Mouse (Mus musculus) left cerebral cortex, adult 8-10 months (tissue): ENCODE measurements at regions not wholly inside any gene's neighbourhood (a gene's known extent, or its start where the extent isn't known, plus 50 kb on each side); places are given as distances from the start of the nearest gene placed in this dataset.

Source experiments
- DNase-seq, 2 experiments: peaks; one replicate each; pipeline ENCODE4 v3.0.0; 2022; ENCODE audit warnings: low spot score in 2 of 2

- DNase-seq: no peak
Observed at GRCm38 (mm10) chr19:21104462-21104936, 150.5 kb upstream of the Tmc1 start.

GRCm38 (mm10) chr19:21077771-21078548, 124.0 kb upstream of the Tmc1 start:
- DNase-seq: no peak

DNA sequence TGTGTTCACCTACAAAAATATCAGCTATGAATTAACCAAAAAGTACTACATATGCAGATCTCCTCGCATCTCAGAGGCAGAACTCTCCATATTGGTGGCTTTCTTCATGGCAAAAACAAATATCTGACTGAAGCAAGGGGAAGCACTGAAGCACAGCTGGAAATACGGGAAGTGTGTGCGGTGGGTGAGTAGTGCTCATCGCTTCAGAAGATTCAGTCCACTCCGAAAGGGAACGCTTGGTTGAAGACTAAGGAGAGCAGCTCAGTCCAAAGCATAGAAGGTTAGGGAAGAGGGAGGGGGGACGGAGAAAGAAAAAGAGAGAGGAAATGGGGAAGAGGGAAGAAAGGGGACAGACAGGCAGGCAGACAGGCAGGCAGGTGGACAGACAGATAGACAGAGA, 114.4 kb upstream of the Tmc1 start:
- DNase-seq: no peak

DNA sequence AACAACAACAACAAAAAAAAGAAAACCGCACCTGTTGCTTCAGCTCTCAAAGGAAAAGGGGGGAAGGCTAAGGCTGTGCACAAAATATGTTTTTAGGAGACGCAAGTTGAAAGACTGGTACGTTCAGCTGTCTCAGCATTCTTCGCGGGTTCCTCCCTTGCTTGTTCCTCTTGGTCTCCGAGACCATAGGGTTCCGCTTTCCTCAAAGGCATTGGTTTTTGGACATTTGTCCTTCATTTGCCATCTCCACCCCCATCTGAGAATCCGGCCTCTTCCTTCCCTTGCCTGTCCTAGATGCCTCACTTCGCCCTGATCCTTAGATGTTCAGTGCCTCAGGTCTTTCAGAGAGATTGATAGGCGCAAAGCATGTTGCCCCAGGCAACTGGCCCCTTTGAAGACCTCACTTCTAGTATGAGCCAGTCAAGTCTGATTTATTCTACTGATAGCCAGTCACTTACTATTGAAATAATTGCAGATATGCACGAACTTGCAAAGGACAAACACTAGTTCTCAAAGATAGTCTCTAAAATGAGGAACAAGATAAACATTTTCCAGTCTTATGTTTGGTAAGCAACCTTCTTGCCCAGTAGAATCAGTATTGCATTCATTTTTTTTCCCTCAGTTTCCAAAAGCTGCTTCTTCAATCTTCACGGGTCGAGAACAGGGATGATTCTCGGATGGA, 112.6 kb upstream of the Tmc1 start:
- no peak for DNase-seq

- peak in 1 of 2 experiments; percentile 25 for DNase-seq
Observed at GRCm38 (mm10) chr19:21064902-21065301, 110.9 kb upstream of the Tmc1 start.

DNA sequence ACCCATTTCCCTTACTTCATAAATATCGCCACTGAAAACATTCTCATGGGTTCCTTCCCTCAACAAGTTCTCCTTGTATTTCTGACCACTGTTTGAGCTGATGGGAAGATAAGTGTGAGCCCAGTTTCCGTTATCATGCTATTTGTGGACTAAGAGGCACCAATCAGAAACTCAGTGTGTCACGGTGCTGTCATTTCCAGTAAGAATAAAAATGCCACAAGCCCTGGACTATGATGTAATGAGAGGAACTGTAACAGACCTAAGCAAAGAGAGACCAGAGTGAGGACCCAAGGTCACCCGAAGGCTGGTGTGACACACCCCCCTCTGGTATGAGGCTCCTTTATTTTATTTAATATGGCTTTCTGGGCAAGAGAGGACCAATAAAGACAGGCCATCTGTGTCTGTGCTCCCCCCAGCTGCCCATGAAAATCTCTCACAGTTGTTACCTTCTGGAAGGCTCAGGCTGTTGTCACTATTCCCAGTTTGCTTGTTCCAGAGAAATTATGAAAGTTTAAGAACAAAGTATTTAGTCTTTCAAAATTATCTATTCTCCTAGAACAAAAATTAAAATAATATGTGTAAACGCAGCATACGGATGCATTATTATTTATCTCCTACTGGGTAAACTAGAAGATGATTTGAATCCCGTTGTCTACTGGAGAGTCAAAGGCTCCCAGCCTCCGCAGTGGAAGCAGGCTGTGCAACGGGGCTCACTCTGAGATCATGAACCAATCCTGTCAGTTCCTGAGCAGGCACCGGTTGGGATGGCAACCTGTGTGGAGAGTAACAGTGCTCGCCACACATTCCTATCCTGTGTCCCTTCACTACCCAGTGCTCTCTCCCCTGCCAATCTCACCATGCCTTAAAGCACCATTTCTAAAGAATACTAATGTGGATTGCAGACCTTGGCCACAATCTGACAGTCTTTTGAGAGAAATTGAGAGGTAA, 99.9 kb upstream of the Tmc1 start:
- DNase-seq: no peak

- no peak for DNase-seq
Observed at GRCm38 (mm10) chr19:21052771-21053170, 98.8 kb upstream of the Tmc1 start.

DNA sequence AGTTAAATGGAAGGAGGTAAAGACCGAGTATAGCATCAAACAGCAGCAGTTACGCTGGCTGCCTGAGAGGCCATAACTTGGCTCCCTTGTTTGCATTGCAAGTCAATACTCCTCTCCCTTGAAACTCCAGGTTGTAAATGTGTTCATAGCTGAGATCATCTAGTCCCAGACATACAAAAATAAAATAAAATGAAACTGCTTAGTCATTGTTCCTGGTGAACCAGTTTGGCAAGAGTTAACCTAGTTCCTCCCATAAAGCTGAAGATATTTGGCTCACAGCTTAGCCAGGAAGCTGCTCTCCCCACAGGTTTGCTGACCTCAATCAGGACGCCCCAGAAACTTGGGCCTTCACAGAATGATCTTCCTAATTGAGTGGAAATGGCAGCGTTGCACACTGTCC, 97.9 kb upstream of the Tmc1 start:
- DNase-seq: no peak

DNA sequence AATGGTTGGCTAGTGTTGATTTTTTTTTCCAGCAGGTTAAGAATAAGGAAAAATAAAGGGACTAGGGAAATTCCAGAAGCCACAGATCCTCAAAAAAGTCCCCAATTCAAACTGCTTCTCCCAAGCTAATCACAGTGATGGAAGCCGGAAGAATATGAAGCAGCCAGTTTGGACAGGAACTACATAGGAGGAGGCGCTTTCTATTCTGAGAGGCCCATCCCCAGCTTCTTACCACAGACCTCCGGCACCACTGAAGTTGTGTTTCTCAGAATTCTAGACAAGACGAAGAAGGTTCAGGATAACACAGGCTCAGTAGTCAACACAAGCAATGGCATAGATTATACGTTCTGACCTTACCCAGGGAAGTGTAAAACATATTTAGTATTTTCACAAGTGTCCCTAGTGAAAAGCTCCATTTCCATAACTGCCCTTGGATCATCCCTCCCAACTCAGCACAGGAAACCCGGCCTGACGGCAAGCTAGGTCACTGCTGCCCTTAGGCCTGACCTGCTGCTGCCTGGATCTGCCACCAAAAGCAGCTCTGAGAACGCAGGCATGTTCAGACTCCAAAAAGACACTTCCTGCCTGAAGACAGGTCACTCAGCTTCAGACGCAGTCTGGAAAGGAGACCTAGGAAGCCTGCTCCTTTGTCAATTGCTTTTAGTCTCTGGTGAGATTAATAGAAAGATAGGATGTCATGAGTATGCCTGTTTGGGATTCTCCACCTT, 97.2 kb upstream of the Tmc1 start:
- no peak for DNase-seq

DNA sequence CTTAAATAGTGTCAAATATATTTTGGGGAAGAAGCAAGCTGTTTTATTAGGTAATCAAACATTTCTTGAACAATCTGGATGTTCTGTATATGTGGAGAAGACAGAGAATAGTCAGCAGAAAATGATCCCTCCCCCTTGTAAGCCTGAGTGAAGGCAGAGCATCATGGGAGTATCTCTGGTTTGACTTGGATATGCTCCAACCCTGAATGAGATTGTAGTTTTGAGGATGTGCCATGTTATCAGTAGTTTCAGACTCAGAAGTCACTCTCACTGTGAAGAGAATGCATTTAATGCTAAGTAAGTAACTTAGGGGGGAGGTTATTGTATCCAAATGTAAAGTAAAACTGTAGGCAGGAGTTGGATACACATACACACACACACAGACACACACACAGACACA, 95.3 kb upstream of the Tmc1 start:
- DNase-seq: no peak

- no peak for DNase-seq
Observed at GRCm38 (mm10) chr19:21045565-21045964, 91.6 kb upstream of the Tmc1 start.

DNA sequence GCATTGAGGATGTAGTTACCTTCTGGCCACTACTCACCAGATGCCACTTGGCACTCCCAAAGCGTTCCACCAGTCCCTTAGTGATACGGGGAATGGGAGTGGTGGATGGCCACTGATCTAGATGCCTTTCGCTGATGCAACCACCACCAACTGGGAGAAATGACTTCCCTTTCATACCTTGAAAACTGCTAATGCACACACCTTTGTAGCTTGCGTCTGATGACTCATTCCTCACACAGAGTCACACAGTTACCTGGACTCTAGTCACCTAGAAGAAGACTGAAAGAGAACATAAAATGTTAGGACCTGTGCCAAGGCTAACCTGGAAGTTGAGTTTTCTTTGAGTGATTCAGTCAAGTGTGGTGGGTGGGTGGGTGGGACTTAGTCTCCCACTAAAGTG, 90.0 kb upstream of the Tmc1 start:
- no peak for DNase-seq

GRCm38 (mm10) chr19:21042536-21042935, 88.5 kb upstream of the Tmc1 start:
- DNase-seq: no peak

- no peak for DNase-seq
Observed at GRCm38 (mm10) chr19:21037448-21038077, 83.6 kb upstream of the Tmc1 start.

DNA sequence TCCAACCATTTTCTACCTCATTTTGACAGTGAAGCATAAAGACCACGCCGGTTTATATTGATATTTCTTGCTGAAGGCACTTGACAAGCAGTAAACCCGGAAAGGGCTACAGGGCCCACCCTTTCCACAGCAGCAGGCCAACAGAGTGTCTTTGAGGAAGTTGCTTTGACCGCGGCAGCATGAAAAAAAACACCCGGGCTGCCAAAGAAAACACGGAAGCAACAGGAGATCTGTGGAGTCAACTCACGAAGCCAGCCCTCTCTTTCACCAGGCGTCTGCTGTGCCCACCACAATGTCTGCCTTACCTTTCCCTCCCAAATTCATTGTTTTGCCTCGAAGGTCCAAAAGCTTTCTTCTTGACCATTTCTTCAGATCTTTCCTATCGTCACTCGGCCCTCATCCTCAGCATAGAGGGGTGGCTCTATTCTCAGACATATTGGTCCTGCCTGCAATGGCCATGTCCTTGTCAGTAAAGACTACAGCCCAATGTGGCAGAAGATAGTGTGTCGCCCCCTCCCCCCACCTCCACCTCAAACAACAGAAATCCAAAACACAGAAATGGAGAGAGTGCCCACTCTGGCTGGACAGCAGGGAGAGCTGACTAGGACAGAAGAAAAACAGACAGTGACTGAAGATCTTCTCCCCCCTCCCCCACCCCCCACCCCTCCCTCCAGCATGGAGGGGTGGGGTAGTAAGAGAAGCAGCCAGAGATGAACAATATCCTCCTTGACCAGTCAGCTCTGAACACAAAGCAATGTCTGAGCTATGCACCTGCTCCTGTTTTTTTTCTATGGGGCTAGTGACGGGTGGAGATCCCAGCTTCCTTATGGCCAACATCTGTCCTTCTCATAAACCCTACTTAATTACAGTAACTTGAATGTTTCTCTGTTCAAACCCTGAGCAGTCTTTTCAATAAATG, 82.8 kb upstream of the Tmc1 start:
- DNase-seq: no peak

- DNase-seq: no peak
Observed at GRCm38 (mm10) chr19:21035505-21035904, 81.5 kb upstream of the Tmc1 start.

- DNase-seq: no peak
Observed at GRCm38 (mm10) chr19:21033991-21034390, 80.0 kb upstream of the Tmc1 start.

GRCm38 (mm10) chr19:21032558-21032957, 78.6 kb upstream of the Tmc1 start:
- no peak for DNase-seq

DNA sequence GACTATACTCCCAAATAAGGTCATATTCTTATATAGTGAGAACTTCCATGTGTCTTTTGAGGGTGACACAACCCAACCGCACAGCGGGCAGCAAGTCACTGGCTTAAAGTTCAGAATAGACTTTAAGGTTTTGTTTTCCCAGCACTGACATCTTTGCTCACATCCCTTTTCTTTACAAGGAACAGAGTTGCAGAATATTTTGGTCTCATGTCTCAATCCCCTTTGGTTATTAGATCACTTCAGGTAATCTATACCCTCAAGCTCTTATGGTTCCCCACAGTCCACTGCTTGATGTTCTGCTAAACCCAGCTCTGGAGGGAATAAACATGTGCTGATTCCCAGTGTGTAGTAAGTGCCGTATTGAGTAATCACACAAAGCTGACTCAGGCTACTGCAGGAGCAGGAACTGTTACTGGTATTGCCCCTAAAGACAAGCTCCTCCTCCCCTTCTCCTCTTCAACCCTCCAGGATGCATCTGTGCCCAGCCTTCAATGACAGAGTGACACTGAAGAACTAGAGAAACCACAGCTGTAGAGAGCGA, 77.8 kb upstream of the Tmc1 start:
- DNase-seq: no peak
